Comparison of ENCODE assay signal across 21 mouse cellular contexts in genomic region chr19:29911919-29912318, GRCm38 (mm10). TPM values are rescaled to one million over a fixed set of nuclear protein-coding genes. Genes with fewer than 3 reads are reported as not detected.
DNase-seq lines count a peak whose midpoint lies in the region; ATAC-seq and TF ChIP-seq lines count a peak whose summit lies in the region.
"Had no signal": no experiment of that assay in that cellular context is flagged by ENCODE, and none has a peak within 500 bp of the region (broad histone marks: within the 10 kb centered on the region; RNA-seq: fewer than 3 reads in every experiment).

No protein-coding gene starts in this region.

- no peaks in the 10 kb centered on the region for H3K79me2 ChIP-seq in C2C12 (ENCODE audit: control insufficient read depth, insufficient read depth)

- no peak overlapping the region for H3K4me3 ChIP-seq in intestine, postnatal 0 days (ENCODE audit: low read depth, low read length)
- no peak overlapping the region for H3K4me3 ChIP-seq in intestine, embryonic 15.5 days (replicated peaks)
- H3K4me3 ChIP-seq in C2C12 (ENCODE audit: insufficient read depth, poor library complexity, severe bottlenecking), result no peak overlapping the region
- H3K4me3 ChIP-seq: embryonic facial prominence, embryonic 13.5 days; forebrain, embryonic 13.5 days; heart, embryonic 10.5 days; hindbrain, embryonic 13.5 days had no signal

- H3K27ac ChIP-seq in intestine, postnatal 0 days (ENCODE audit: low read depth, low read length), result no peak overlapping the region
- no peak overlapping the region for H3K27ac ChIP-seq in intestine, embryonic 15.5 days
- H3K27ac ChIP-seq: embryonic facial prominence, embryonic 13.5 days; forebrain, embryonic 13.5 days; heart, embryonic 10.5 days; hindbrain, embryonic 13.5 days; hindbrain, postnatal 0 days had no signal

- DNase-seq in NIH3T3 (ENCODE audit: low read depth), result peak; percentile 26
- DNase-seq in yolk sac, embryonic 10.5 days (ENCODE audit: low spot score), result peak; percentile 23
- no peak for DNase-seq in layer of hippocampus, adult 11-12 months (ENCODE audit: low spot score)
- DNase-seq in Muller cell, postnatal 12 days (ENCODE audit: inconsistent ontology term), result no peak
- no peak for DNase-seq in thymus, postnatal 25 days
- DNase-seq: cerebellum, adult 11 months; cerebellum, adult 8-10 months; cerebellum, postnatal 25 days; gastrocnemius, postnatal 36 days; heart, adult 18-20 months; heart, postnatal 10 days; kidney, adult 2 months had no signal

- H3ac ChIP-seq in C2C12 (ENCODE audit: control insufficient read depth, insufficient read length, low read depth), result no peak overlapping the region

- WGBS in intestine, postnatal 0 days, result 80% methylated on average over 6 of the region's 6 CpGs
- 85% methylated on average over 6 of the region's 6 CpGs for WGBS in intestine, embryonic 15.5 days

- no peaks in the 10 kb centered on the region for H3K4me1 ChIP-seq in intestine, postnatal 0 days (replicated peaks; ENCODE audit: control insufficient read depth, insufficient read depth, low read length)
- H3K4me1 ChIP-seq in intestine, embryonic 15.5 days (replicated peaks), result no peaks in the 10 kb centered on the region
- H3K4me1 ChIP-seq: forebrain, embryonic 13.5 days; heart, embryonic 10.5 days; hindbrain, embryonic 13.5 days had no signal

- H3K36me3 ChIP-seq in intestine, postnatal 0 days (ENCODE audit: control insufficient read depth, insufficient read depth), result no peaks in the 10 kb centered on the region
- no peaks in the 10 kb centered on the region for H3K36me3 ChIP-seq in intestine, embryonic 15.5 days
- H3K36me3 ChIP-seq in C2C12 (ENCODE audit: control insufficient read depth, insufficient read depth), result no peaks in the 10 kb centered on the region
- H3K36me3 ChIP-seq: embryonic facial prominence, embryonic 13.5 days; G1E; heart, embryonic 10.5 days; hindbrain, embryonic 13.5 days had no signal

- H3K9me3 ChIP-seq in intestine, postnatal 0 days (ENCODE audit: control insufficient read depth), result no peaks in the 10 kb centered on the region
- no peaks in the 10 kb centered on the region for H3K9me3 ChIP-seq in intestine, embryonic 15.5 days
- H3K9me3 ChIP-seq: embryonic facial prominence, embryonic 13.5 days; forebrain, embryonic 13.5 days; G1E; heart, embryonic 10.5 days; hindbrain, embryonic 13.5 days had no signal

- no peaks in the 10 kb centered on the region for H3K79me3 ChIP-seq in C2C12 (ENCODE audit: low read depth)

- H3K27me3 ChIP-seq in intestine, postnatal 0 days (replicated peaks; ENCODE audit: control insufficient read depth, insufficient read depth, low read length), result no peaks in the 10 kb centered on the region
- no peaks in the 10 kb centered on the region for H3K27me3 ChIP-seq in intestine, embryonic 15.5 days (replicated peaks)
- H3K27me3 ChIP-seq in C2C12 (ENCODE audit: control insufficient read depth, insufficient read depth, insufficient read length), result no peaks in the 10 kb centered on the region
- H3K27me3 ChIP-seq: embryonic facial prominence, embryonic 13.5 days; forebrain, embryonic 13.5 days; hindbrain, embryonic 13.5 days had no signal

- no peak for TF ChIP-seq CTCF in intestine, postnatal 0 days (IDR thresholded peaks at IDR 0.05; ENCODE audit: low read depth)
- no peak for TF ChIP-seq CTCF in C2C12 (IDR thresholded peaks at IDR 0.05; ENCODE audit: control insufficient read depth, insufficient read depth, insufficient read length)

- H3K9ac ChIP-seq in intestine, postnatal 0 days (ENCODE audit: low read depth, low read length), result no peak overlapping the region
- no peak overlapping the region for H3K9ac ChIP-seq in intestine, embryonic 15.5 days
- H3K9ac ChIP-seq: embryonic facial prominence, embryonic 13.5 days; forebrain, embryonic 13.5 days; hindbrain, embryonic 13.5 days had no signal

- peak; percentile 67 for ATAC-seq in intestine, postnatal 0 days
- ATAC-seq in intestine, embryonic 15.5 days, result no peak
- ATAC-seq: forebrain, embryonic 13.5 days; hindbrain, postnatal 0 days had no signal

- H3K4me2 ChIP-seq in intestine, postnatal 0 days (replicated peaks; ENCODE audit: low read depth), result no peak overlapping the region
- H3K4me2 ChIP-seq in intestine, embryonic 15.5 days (replicated peaks), result no peak overlapping the region
- H3K4me2 ChIP-seq: embryonic facial prominence, embryonic 13.5 days; forebrain, embryonic 13.5 days; hindbrain, embryonic 13.5 days had no signal

TF ChIP-seq in C2C12, 6 proteins besides CTCF, POLR2A, EP300 and RAD21:
- TF ChIP-seq MAX (IDR thresholded peaks at IDR 0.05) (no peak), MYOD1 (IDR thresholded peaks at IDR 0.05; ENCODE audit: control insufficient read depth, insufficient read length, low read depth) (no peak), FOSL1 (IDR thresholded peaks at IDR 0.05; ENCODE audit: insufficient read depth, low read length, poor library complexity, severe bottlenecking) (peak; percentile 61), USF1 (IDR thresholded peaks at IDR 0.05; ENCODE audit: low read depth) (no peak), CEBPB (IDR thresholded peaks at IDR 0.05; ENCODE audit: low read depth) (no peak), MYOG (IDR thresholded peaks at IDR 0.05; ENCODE audit: control insufficient read depth, extremely low read depth, insufficient read length) (no peak)

RNA-seq across cellular contexts. Expression of gene Il33, which starts 13.0 kb away (rescaled TPM):
- 15.4 and 16.4 TPM in 2 replicates for polyA plus RNA-seq in intestine, postnatal 0 days (2015; fragmentation: Nextera tagmentation; extraction: Ambion mirVana)
- 16.1 and 20.9 TPM in 2 replicates for polyA plus RNA-seq in intestine, embryonic 15.5 days (2015; fragmentation: Nextera tagmentation; extraction: Ambion mirVana)
- polyA plus RNA-seq in C2C12 (2012; fragmentation: generic; extraction: Trizol), result 1.2 TPM

Comparison
In these comparisons a context has a peak if more than half of its experiments do, and no peak if none do; other contexts are left out.
1. DNase-seq: peak in NIH3T3 (single experiment) and yolk sac, embryonic 10.5 days (single experiment); none in layer of hippocampus, adult 11-12 months (single experiment), Muller cell, postnatal 12 days (single experiment) and thymus, postnatal 25 days (single experiment).